Mouse (Mus musculus): ENCODE measurements around the gene Got1. TPM values are rescaled to one million over a fixed set of nuclear protein-coding genes. Genes with fewer than 3 reads are reported as not detected.

The Got1 gene
- polyA plus RNA-seq, 1 experiment, result 196 TPM

GRCm38 (mm10) chr19:43463546-43464293 lies 60.7 kb downstream of the Got1 start:
- no peak overlapping the region for H3K4me3 ChIP-seq
- no peak overlapping the region for H3ac ChIP-seq (ENCODE audit: control insufficient read depth, insufficient read length)
- peaks cover 35% of the 10 kb centered on the region for H3K27me3 ChIP-seq (ENCODE audit: control insufficient read depth, insufficient read depth, insufficient read length)
- TF ChIP-seq MYOD1 (IDR thresholded peaks at IDR 0.05; ENCODE audit: control insufficient read depth in 1 of 3, insufficient read length in 2 of 3, low read depth in 2 of 3) (no peak), TCF3 (IDR thresholded peaks at IDR 0.05; ENCODE audit: insufficient read length, low read depth) (no peak), SRF (IDR thresholded peaks at IDR 0.05; ENCODE audit: control insufficient read depth, insufficient read length, low read depth) (no peak), POLR2A (IDR thresholded peaks at IDR 0.05; ENCODE audit: insufficient read length, low read depth) (no peak), MYOG (IDR thresholded peaks at IDR 0.05; ENCODE audit: control insufficient read depth in 1 of 3, insufficient read depth in 1 of 3, insufficient read length in 2 of 3, low read depth in 2 of 3) (no peak), USF1 (IDR thresholded peaks at IDR 0.05; ENCODE audit: low read depth) (no peak), TCF12 (IDR thresholded peaks at IDR 0.05; ENCODE audit: insufficient read depth, poor library complexity, severe bottlenecking) (no peak), E2F4 (IDR thresholded peaks at IDR 0.05; ENCODE audit: insufficient read depth) (no peak), MAX (IDR thresholded peaks at IDR 0.05; ENCODE audit: low read depth) (no peak), CEBPB (IDR thresholded peaks at IDR 0.05; ENCODE audit: insufficient read depth, poor library complexity, severe bottlenecking) (no peak), POLR2AphosphoS2 (IDR thresholded peaks at IDR 0.05; ENCODE audit: insufficient read length, low read depth) (no peak), REST (IDR thresholded peaks at IDR 0.05; ENCODE audit: insufficient read depth, insufficient read length) (no peak)
- H3K36me3 ChIP-seq (ENCODE audit: control insufficient read depth, insufficient read depth), result no peaks in the 10 kb centered on the region
- no peak overlapping the region for H3K4me2 ChIP-seq (ENCODE audit: low read depth)
- no peaks in the 10 kb centered on the region for H3K79me2 ChIP-seq (ENCODE audit: control insufficient read depth, insufficient read depth)

GRCm38 (mm10) chr19:43462141-43462540 lies 62.3 kb downstream of the Got1 start:
- no peak for TF ChIP-seq MYOG (IDR thresholded peaks at IDR 0.05; ENCODE audit: control insufficient read depth in 1 of 3, insufficient read depth in 1 of 3, insufficient read length in 2 of 3, low read depth in 2 of 3)
- no peak for TF ChIP-seq TCF12 (IDR thresholded peaks at IDR 0.05; ENCODE audit: insufficient read depth, poor library complexity, severe bottlenecking)
- no peak for TF ChIP-seq USF1 (IDR thresholded peaks at IDR 0.05; ENCODE audit: low read depth)
- TF ChIP-seq E2F4 (IDR thresholded peaks at IDR 0.05; ENCODE audit: insufficient read depth), result no peak
- no peak for TF ChIP-seq MAX (IDR thresholded peaks at IDR 0.05; ENCODE audit: low read depth)
- TF ChIP-seq REST (IDR thresholded peaks at IDR 0.05; ENCODE audit: insufficient read depth, insufficient read length), result no peak
- TF ChIP-seq SRF (IDR thresholded peaks at IDR 0.05; ENCODE audit: control insufficient read depth, insufficient read length, low read depth), result no peak
- no peak for TF ChIP-seq POLR2AphosphoS2 (IDR thresholded peaks at IDR 0.05; ENCODE audit: insufficient read length, low read depth)
- no peak for TF ChIP-seq TCF3 (IDR thresholded peaks at IDR 0.05; ENCODE audit: insufficient read length, low read depth)
- TF ChIP-seq MYOD1 (IDR thresholded peaks at IDR 0.05; ENCODE audit: control insufficient read depth in 1 of 3, insufficient read length in 2 of 3, low read depth in 2 of 3), result no peak
- TF ChIP-seq POLR2A (IDR thresholded peaks at IDR 0.05; ENCODE audit: insufficient read length, low read depth), result no peak
- no peak for TF ChIP-seq CEBPB (IDR thresholded peaks at IDR 0.05; ENCODE audit: insufficient read depth, poor library complexity, severe bottlenecking)
- Histone ChIP-seq H3ac (ENCODE audit: control insufficient read depth, insufficient read length) (no peak overlapping the region), H3K79me2 (ENCODE audit: control insufficient read depth, insufficient read depth) (no peaks in the 10 kb centered on the region), H3K4me3 (no peak overlapping the region), H3K36me3 (ENCODE audit: control insufficient read depth, insufficient read depth) (no peaks in the 10 kb centered on the region), H3K4me2 (ENCODE audit: low read depth) (no peak overlapping the region), H3K27me3 (ENCODE audit: control insufficient read depth, insufficient read depth, insufficient read length) (peaks cover 32% of the 10 kb centered on the region)

- no peak overlapping the region for H3ac ChIP-seq (ENCODE audit: control insufficient read depth, insufficient read length)
- H3K79me2 ChIP-seq (ENCODE audit: control insufficient read depth, insufficient read depth), result no peaks in the 10 kb centered on the region
- no peak overlapping the region for H3K4me3 ChIP-seq
- H3K36me3 ChIP-seq (ENCODE audit: control insufficient read depth, insufficient read depth), result no peaks in the 10 kb centered on the region
- no peak overlapping the region for H3K4me2 ChIP-seq (ENCODE audit: low read depth)
- peaks cover 42% of the 10 kb centered on the region for H3K27me3 ChIP-seq (ENCODE audit: control insufficient read depth, insufficient read depth, insufficient read length)
- TF ChIP-seq REST (IDR thresholded peaks at IDR 0.05; ENCODE audit: insufficient read depth, insufficient read length), result no peak
- TF ChIP-seq USF1 (IDR thresholded peaks at IDR 0.05; ENCODE audit: low read depth), result no peak
- no peak for TF ChIP-seq E2F4 (IDR thresholded peaks at IDR 0.05; ENCODE audit: insufficient read depth)
- TF ChIP-seq TCF12 (IDR thresholded peaks at IDR 0.05; ENCODE audit: insufficient read depth, poor library complexity, severe bottlenecking), result no peak
- TF ChIP-seq POLR2AphosphoS2 (IDR thresholded peaks at IDR 0.05; ENCODE audit: insufficient read length, low read depth), result no peak
- TF ChIP-seq CEBPB (IDR thresholded peaks at IDR 0.05; ENCODE audit: insufficient read depth, poor library complexity, severe bottlenecking), result no peak
- no peak for TF ChIP-seq TCF3 (IDR thresholded peaks at IDR 0.05; ENCODE audit: insufficient read length, low read depth)
- no peak for TF ChIP-seq SRF (IDR thresholded peaks at IDR 0.05; ENCODE audit: control insufficient read depth, insufficient read length, low read depth)
- no peak for TF ChIP-seq MYOD1 (IDR thresholded peaks at IDR 0.05; ENCODE audit: control insufficient read depth in 1 of 3, insufficient read length in 2 of 3, low read depth in 2 of 3)
- TF ChIP-seq MYOG (IDR thresholded peaks at IDR 0.05; ENCODE audit: control insufficient read depth in 1 of 3, insufficient read depth in 1 of 3, insufficient read length in 2 of 3, low read depth in 2 of 3), result no peak
- no peak for TF ChIP-seq MAX (IDR thresholded peaks at IDR 0.05; ENCODE audit: low read depth)
- TF ChIP-seq POLR2A (IDR thresholded peaks at IDR 0.05; ENCODE audit: insufficient read length, low read depth), result no peak
Observed at GRCm38 (mm10) chr19:43460481-43460880, 63.9 kb downstream of the Got1 start.

- Histone ChIP-seq H3K36me3 (ENCODE audit: control insufficient read depth, insufficient read depth) (no peaks in the 10 kb centered on the region), H3K79me2 (ENCODE audit: control insufficient read depth, insufficient read depth) (no peaks in the 10 kb centered on the region), H3ac (ENCODE audit: control insufficient read depth, insufficient read length) (no peak overlapping the region), H3K4me2 (ENCODE audit: low read depth) (no peak overlapping the region), H3K4me3 (no peak overlapping the region), H3K27me3 (ENCODE audit: control insufficient read depth, insufficient read depth, insufficient read length) (peaks cover 37% of the 10 kb centered on the region)
- TF ChIP-seq REST (IDR thresholded peaks at IDR 0.05; ENCODE audit: insufficient read depth, insufficient read length), result no peak
- TF ChIP-seq MYOD1 (IDR thresholded peaks at IDR 0.05; ENCODE audit: control insufficient read depth in 1 of 3, insufficient read length in 2 of 3, low read depth in 2 of 3), result no peak
- TF ChIP-seq POLR2AphosphoS2 (IDR thresholded peaks at IDR 0.05; ENCODE audit: insufficient read length, low read depth), result no peak
- TF ChIP-seq POLR2A (IDR thresholded peaks at IDR 0.05; ENCODE audit: insufficient read length, low read depth), result no peak
- TF ChIP-seq MYOG (IDR thresholded peaks at IDR 0.05; ENCODE audit: control insufficient read depth in 1 of 3, insufficient read depth in 1 of 3, insufficient read length in 2 of 3, low read depth in 2 of 3), result no peak
- no peak for TF ChIP-seq TCF12 (IDR thresholded peaks at IDR 0.05; ENCODE audit: insufficient read depth, poor library complexity, severe bottlenecking)
- TF ChIP-seq MAX (IDR thresholded peaks at IDR 0.05; ENCODE audit: low read depth), result no peak
- TF ChIP-seq TCF3 (IDR thresholded peaks at IDR 0.05; ENCODE audit: insufficient read length, low read depth), result no peak
- no peak for TF ChIP-seq USF1 (IDR thresholded peaks at IDR 0.05; ENCODE audit: low read depth)
- no peak for TF ChIP-seq CEBPB (IDR thresholded peaks at IDR 0.05; ENCODE audit: insufficient read depth, poor library complexity, severe bottlenecking)
- no peak for TF ChIP-seq SRF (IDR thresholded peaks at IDR 0.05; ENCODE audit: control insufficient read depth, insufficient read length, low read depth)
- TF ChIP-seq E2F4 (IDR thresholded peaks at IDR 0.05; ENCODE audit: insufficient read depth), result no peak
Observed at GRCm38 (mm10) chr19:43459948-43460347, 64.5 kb downstream of the Got1 start.
